ENCODE assay signal across 19 mouse cellular contexts in the genomic region with DNA sequence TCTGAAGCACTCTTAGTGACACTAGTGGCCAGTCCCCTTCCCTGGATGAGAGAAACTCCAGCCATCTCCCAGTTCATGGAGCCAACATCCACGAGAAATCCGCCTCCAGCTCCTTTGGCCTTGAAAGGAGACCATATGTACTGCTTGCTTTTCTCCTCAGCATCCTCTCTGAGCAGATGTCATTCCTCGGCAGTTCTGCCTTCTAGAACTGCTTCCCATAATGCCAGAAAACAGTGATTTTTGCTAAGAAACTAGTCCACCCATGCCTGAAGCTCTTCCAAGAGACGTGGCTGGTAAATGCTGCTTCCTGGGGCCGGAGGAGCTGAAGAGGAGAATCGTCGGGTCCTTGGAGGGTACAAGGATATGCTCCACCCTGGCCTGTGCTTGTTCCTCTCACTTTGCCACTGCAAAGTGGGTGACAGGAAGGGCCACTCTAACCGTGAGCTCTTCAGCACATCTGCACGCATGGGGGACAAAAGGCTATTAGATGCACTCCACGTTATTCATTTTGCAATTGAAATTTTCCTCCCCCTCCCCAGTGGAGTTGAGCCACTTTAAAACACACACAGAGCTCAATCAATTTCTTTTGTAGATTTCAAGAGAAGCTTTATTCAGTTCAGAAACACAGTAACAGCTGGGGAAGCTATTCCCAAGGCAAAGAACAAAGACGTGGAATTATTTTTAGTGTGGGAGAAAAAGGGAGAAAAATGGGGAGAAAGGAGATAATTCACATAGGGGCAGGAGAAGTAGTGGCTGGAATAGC. TPM values are rescaled to one million over a fixed set of nuclear protein-coding genes. Genes with fewer than 3 reads are reported as not detected.
A peak's percentile ranks its signal among the peaks of the same experiment; 100 is the strongest.
DNase-seq lines count a peak whose midpoint lies in the region; ATAC-seq and TF ChIP-seq lines count a peak whose summit lies in the region.
"Had no signal": no experiment of that assay in that cellular context is flagged by ENCODE, and none has a peak within 500 bp of the region (broad histone marks: within the 10 kb centered on the region; RNA-seq: fewer than 3 reads in every experiment).

No protein-coding gene starts in this region.

- no peak overlapping the region for H3K9ac ChIP-seq in liver, postnatal 0 days (replicated peaks)
- H3K9ac ChIP-seq: heart, embryonic 12.5 days; limb, embryonic 13.5 days; neural tube, embryonic 12.5 days had no signal

- H3K4me1 ChIP-seq in liver, postnatal 0 days (ENCODE audit: insufficient read depth): peaks cover 9% of the 10 kb centered on the region
- H3K4me1 ChIP-seq: heart, embryonic 12.5 days; limb, embryonic 13.5 days; neural tube, embryonic 12.5 days had no signal

- no peak for ATAC-seq in liver, postnatal 0 days
- ATAC-seq: hindbrain, embryonic 16.5 days had no signal

- no peaks in the 10 kb centered on the region for H3K27me3 ChIP-seq in liver, postnatal 0 days (ENCODE audit: insufficient read depth, low read length)
- H3K27me3 ChIP-seq: heart, embryonic 12.5 days; limb, embryonic 13.5 days; neural tube, embryonic 12.5 days had no signal

- H3K4me2 ChIP-seq in liver, postnatal 0 days (ENCODE audit: low read depth, low read length): no peak overlapping the region
- H3K4me2 ChIP-seq: heart, embryonic 12.5 days; limb, embryonic 13.5 days; neural tube, embryonic 12.5 days had no signal

- no peak overlapping the region for H3K4me3 ChIP-seq in layer of hippocampus, adult 2 months
- no peak overlapping the region for H3K4me3 ChIP-seq in liver, postnatal 0 days (ENCODE audit: low read depth, low read length)
- H3K4me3 ChIP-seq: heart, embryonic 12.5 days; limb, embryonic 13.5 days; neural tube, embryonic 12.5 days had no signal

- no peaks in the 10 kb centered on the region for H3K36me3 ChIP-seq in liver, postnatal 0 days (replicated peaks; ENCODE audit: insufficient read depth, low read length)
- H3K36me3 ChIP-seq: heart, embryonic 12.5 days; limb, embryonic 13.5 days; neural tube, embryonic 12.5 days had no signal

- TF ChIP-seq EP300 in liver, postnatal 0 days (IDR thresholded peaks at IDR 0.05; ENCODE audit: low read depth): no peak

- peak overlapping the region; percentile 80 for H3K27ac ChIP-seq in layer of hippocampus, adult 2 months
- no peak overlapping the region for H3K27ac ChIP-seq in liver, postnatal 0 days (ENCODE audit: low read depth)
- H3K27ac ChIP-seq: limb, embryonic 13.5 days; neural tube, embryonic 12.5 days had no signal

- H3K9me3 ChIP-seq in liver, postnatal 0 days (ENCODE audit: low read length): no peaks in the 10 kb centered on the region
- H3K9me3 ChIP-seq: heart, embryonic 12.5 days; limb, embryonic 13.5 days; neural tube, embryonic 12.5 days had no signal

- 71% methylated on average over 11 of the region's 11 CpGs for WGBS in liver, postnatal 0 days (ENCODE audit: insufficient replicate concordance)

- DNase-seq in cerebellum, postnatal 10 days: peak; percentile 44 to 48
- DNase-seq in cerebellum, adult 8-10 months: no peak
- DNase-seq in layer of hippocampus, adult 2 months (ENCODE audit: low spot score in 2 of 2): peak; percentile 31 to 56
- no peak for DNase-seq in layer of hippocampus, adult 9-10 months (ENCODE audit: low spot score)
- DNase-seq in right cerebral cortex, postnatal 10 days (ENCODE audit: low spot score in 2 of 2): peak; percentile 56 to 68
- DNase-seq in right cerebral cortex, postnatal 4 days: no peak
- DNase-seq in liver, postnatal 0 days: no peak
- no peak for DNase-seq in gastrocnemius, postnatal 10 days
- DNase-seq: adrenal gland, adult 8-10 months; cerebellum, adult 9-11 months; gastrocnemius, postnatal 36 days; heart, postnatal 36 days; kidney, adult 11 months; kidney, postnatal 14 days; lung, postnatal 36 days had no signal

- TF ChIP-seq CTCF in layer of hippocampus, adult 2 months (conservative IDR thresholded peaks at IDR 0.05): no peak
- no peak for TF ChIP-seq CTCF in liver, postnatal 0 days (IDR thresholded peaks at IDR 0.05; ENCODE audit: low read depth)

RNA-seq across cellular contexts. Expression of gene Dglucy, which starts 16.0 kb away (rescaled TPM):
- total RNA-seq in layer of hippocampus, adult 2 months (2021): 1 to 10 TPM; 6.1 to 8.3 TPM
- 1.8 and 1.9 TPM in 2 replicates for polyA plus RNA-seq in liver, postnatal 0 days (2015; fragmentation: Nextera tagmentation; extraction: Ambion mirVana)
- total RNA-seq in gastrocnemius, postnatal 10 days (2021): 1 to 10 TPM; 3.9 to 5.0 TPM

RNA-seq across cellular contexts. Expression of gene Rps6ka5, which starts 36.1 kb away (rescaled TPM):
- 10 to 100 TPM; 25.7 to 26.0 TPM for total RNA-seq in layer of hippocampus, adult 2 months (2021)
- polyA plus RNA-seq in liver, postnatal 0 days (2015; fragmentation: Nextera tagmentation; extraction: Ambion mirVana): 1.3 and 1.6 TPM in 2 replicates
- 10 to 100 TPM; 10.4 to 11.5 TPM for total RNA-seq in gastrocnemius, postnatal 10 days (2021)

Comparison
In these comparisons a context has a peak if more than half of its experiments do, and no peak if none do; other contexts are left out.
1. DNase-seq: peak in cerebellum, postnatal 10 days (2 of 2), layer of hippocampus, adult 2 months (2 of 2) and right cerebral cortex, postnatal 10 days (2 of 2); none in cerebellum, adult 8-10 months (single experiment), layer of hippocampus, adult 9-10 months (single experiment), right cerebral cortex, postnatal 4 days (single experiment), liver, postnatal 0 days (single experiment) and gastrocnemius, postnatal 10 days (single experiment).